Mouse (Mus musculus) left cerebral cortex, postnatal 4 days (tissue): ENCODE results near the gene Nub1. TPM values are rescaled to one million over a fixed set of nuclear protein-coding genes. Genes with fewer than 3 reads are reported as not detected.
A peak's percentile ranks its signal among the peaks of the same experiment; 100 is the strongest.
"Not testable (repeated sequence)": the region's sequence is repeated elsewhere in the genome, so short reads cannot be mapped to it uniquely, and the experiment has no call there.

Source experiments
- DNase-seq: peaks from one replicate; pipeline ENCODE4 v3.0.0-alpha.2; 2022
- intact Hi-C: fragments of 180-260 bp; cut with DNase I; formaldehyde crosslinking; loops from one replicate; pipeline ENCODE4 v1.15.1; 2025
- total RNA-seq, 2 experiments: library from RNA; stranded (reverse); gene quantifications; 2 replicates each; pipeline ENCODE4 v1.2.3; 2021

The Nub1 gene
- 10 to 100 TPM; 75.3 to 76.6 TPM for total RNA-seq

DNA sequence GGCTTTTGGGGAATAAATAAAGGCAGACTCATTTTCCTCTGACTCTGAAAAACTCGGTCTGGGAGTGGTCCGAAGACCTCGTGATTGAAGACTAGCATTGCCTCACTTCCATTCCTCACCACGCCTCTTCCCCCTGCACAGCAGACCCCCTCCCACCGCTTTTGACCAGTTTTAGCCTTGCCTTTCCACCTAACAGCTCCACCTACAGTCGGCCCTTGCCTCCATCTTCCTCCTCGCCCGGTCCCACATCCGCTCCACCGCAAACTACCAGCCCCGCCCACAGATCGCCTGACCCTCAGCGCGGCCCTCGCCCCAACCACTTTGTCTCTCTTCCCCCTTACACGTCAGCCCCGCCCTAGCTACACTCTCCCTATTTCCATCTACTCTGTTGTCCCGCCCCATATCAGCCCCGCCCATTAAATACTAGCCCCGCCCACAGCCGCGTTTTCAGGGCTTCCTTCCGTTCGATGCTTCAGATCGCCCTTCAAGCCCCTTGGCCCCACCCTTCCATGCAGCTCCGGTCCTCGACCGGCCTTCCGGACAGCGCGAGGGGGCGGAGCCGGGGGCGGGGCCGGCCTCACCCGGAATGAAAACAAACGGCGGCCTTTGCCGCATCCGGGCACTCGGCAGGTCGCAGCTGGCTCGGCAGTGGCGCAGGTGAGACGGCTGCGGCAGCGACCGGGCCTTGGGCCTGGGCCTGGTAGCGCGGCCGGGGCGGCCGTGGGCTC lies at the start of gene Nub1:
Gene Nub1 (plus strand): TSS at position 167 of the 728 bp plus-strand sequence.
- DNase-seq = peak; percentile 100
- intact Hi-C loops = no loop called here

DNA sequence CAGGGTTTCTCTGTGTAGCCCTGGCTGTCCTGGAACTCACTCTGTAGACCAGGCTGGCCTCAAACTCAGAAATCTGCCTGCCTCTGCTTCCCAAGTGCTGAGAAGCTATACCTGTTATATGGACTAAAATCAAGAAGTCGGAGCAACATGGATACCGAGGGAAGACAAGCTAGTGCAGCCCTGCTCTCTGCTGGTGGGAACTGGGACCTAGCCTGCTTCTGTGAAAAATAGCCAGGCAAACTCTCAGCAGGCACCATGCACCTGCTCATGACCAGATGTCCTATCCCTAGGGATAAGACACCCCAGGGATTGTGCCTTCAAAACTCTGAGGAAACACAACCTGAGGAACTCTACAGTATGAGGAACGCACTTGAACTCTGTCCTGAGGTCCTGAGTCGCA lies 48.3 kb upstream of the Nub1 start:
- DNase-seq = no peak
- intact Hi-C loops = no loop called here

DNA sequence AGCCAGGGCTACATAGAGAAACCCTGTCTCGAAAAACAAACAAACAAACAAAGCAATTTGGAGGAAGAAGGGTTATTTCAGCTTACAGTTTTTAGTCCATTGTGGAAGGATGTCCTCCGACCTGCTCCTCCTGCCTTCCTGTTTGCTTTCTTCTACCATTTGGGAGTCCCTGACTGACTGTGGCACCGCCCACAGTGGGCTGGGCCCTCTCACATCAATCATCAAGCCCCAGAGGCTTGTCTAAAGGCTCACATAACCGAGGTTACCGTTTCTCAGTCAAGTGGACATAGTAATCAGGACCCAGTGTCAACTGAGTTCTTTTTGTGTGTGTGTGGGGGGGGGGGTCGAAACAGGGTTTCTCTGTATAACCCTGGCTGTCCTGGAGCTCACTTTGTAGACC lies 47.2 kb upstream of the Nub1 start:
- no peak for DNase-seq
- intact Hi-C loops = no loop called here

DNA sequence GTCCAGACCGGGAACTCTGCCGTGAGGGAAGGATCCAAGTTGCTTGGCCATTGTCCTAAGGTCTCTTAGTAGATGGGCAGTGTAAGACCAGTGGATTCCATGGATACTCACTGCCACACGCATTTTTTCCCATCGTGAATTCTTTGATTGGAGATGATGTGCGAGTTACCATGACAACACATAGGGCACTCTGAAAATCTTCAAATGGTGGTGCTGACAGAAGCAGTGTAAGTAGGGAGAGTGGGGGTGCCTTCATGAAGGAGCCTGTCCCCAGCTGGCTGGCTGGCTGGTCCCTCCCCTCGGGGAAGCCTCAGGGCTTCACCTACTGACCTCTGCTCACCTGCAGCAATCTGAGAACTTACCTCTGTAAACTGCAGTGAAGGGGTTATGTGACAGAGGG lies 46.3 kb upstream of the Nub1 start:
- no peak for DNase-seq
- intact Hi-C loops = no loop called here

DNA sequence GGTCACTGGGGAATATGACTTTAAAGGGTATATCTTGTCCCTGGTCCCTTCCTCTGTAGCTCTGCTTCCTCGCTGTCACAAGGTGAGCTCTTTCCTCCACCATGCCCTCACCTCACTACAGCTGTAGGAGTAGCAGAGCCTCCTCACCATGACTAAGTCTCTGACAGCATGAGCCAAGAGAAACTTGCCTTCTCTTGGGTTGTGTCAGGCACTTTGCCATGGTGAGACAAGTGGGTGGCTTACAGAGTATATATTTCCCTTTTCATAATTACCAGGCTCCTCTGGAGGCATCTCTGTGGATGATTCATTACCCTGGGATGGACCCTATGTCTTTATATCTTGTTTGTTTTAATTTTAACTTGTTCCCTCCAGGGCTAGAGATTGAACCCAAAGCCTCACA lies 39.9 kb upstream of the Nub1 start:
- intact Hi-C loops = no loop called here

DNA sequence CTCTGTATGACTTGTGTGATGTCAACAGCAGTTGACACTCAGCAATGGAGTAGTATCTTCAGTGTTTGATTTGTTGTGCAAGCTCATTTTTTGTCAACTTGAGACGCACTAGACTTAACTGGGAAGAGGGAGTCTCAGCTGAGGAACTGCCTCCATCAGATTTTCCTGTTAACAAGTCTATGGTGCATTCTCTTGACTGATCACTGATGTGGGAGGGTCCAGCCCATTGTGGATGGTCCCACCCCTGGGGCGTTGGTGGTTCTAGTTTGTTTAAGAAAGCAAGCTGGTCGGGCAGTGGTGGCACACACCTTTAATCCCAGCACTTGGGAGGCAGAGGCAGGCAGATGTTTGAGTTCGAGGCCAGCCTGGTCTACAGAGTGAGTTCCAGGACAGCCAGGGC lies 36.1 kb upstream of the Nub1 start:
- intact Hi-C loops = no loop called here
- no peak for DNase-seq

More for the DNA sequence above, 39.9 kb upstream of the Nub1 start:
- DNase-seq = no peak

DNA sequence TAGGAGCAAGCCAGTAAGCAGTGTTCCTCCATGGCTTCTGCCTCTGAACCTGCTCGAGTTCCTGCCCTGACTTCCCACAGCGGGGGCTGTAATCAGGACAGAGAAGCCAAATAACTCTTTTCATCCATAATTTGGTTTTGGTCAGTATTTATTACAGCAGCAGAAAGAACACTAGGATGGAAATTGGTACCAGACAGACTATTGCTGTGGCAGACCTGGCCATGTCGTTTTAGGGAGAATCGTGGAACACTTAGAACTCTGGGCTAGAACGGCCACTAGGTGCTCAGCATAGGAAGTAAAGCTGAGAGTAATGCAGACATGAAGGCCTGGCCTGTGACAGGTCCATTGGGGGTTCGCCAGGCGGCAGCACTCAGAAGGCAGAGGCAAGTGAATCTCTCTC lies 35.6 kb upstream of the Nub1 start:
- intact Hi-C loops = loop anchor here (5.0 kb wide), 1 partner anchor 52 kb away; no protein-coding TSS in a partner anchor
- DNase-seq = no peak

DNA sequence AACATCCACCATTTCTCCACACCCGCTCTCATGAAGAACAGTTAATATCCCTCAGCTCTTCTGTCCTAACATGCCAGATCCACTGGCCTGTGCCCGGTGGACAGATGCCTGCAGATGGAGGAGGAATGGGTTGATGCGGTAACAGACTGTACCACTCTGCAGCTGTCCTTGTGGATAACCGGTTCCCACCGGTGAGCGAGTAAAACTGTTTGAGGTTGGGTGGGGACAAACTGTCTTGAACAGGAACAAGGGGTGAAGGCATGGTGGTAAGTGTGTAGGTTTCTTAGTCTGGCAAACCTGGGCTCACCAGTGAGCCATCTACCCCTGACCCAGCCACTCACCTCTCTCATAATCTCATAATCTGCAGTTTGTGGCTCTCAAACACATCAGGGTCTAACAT lies 34.0 kb upstream of the Nub1 start:
- DNase-seq = no peak
- intact Hi-C loops = loop anchor here (5.0 kb wide), 1 partner anchor 54 kb away; no protein-coding TSS in a partner anchor

DNA sequence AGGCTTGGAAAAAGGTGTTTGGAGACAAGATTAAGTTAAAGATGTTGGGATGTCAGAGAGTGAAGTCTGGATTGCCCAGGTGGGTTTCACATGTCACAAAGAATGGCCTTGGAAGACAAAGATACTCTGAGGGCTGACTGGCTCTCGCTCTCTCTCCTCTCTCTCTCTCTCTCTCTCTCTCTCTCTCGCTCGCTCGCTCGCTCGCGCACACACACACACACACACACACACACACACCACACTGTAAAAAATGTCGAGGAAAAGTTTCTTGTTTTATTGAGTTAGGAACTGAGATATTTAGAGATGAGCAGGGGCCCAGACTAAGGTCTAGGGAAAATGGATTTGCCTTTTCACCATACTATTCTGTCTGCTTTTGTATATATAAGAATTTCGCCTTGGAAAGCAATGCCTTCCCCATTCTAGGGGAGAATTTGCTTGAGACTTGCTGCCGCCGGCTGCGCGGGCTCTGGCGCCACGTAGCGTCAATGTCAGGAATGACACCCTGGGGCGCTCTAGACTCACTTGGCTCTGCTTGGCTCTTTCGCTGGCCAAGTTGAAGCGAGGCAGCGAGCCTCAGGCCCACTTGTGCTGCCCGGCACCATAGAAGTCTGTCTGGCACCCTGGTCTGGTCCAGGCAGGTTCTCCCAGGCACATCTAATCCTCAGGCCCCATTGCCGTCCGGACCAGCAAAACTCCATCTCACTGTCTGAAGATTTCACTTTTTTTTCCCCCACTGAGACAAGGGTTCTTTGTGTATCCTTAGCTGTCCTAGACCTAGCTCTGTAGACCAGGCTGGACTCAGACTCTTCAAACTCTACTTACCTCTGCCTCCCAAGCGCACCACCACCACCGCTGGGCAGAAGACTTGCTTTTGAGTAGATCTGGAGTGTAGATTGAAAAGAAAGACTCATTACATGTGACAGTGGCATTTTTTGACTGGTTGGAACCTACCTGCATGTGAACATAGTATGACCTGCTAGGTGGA lies 33.3 kb upstream of the Nub1 start:
- intact Hi-C loops = loop anchor here (5.0 kb wide), 1 partner anchor 55 kb away; no protein-coding TSS in a partner anchor
- DNase-seq = peak; percentile 87

DNA sequence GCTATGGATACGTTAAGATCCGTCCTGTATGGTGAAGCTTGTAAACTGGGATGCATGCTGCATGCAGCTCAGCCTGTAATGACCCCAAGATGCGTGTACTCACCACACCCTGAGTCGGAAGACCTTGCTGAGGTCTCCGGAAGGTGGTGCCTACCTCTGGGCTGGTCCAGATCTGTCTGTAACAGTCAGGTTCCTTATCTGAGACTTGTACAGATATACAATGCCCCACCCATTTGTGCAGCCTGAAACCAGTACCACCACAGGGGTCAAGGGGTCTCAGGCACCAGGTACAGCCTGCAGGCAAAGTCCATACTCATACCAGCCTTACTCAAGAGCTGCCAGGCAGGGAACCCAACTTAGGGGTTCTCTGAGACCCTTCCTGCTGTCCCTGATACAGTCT lies 32.6 kb upstream of the Nub1 start:
- intact Hi-C loops = loop anchor here (5.0 kb wide), 1 partner anchor 55 kb away; no protein-coding TSS in a partner anchor
- no peak for DNase-seq

DNA sequence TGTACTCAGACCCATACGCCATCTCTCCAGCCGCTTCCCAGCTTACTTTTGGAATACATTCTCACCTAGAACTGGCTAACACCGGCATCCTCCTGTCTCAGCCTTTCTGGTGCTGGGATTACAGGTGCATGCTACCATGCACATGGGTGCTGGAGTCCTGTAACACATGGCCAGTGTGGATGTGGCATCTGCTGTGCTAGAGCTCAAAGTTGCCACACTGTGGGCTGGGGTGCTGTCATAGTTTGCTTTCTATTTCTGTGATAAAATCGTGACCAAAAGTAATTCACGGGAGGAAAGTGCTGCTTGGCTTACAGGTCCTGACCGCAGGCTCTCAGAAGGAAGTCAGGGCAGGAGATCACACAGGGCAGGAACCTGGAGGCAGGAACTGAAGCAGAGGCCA lies 30.8 kb upstream of the Nub1 start:
- intact Hi-C loops = loop anchor here (5.0 kb wide), 1 partner anchor 57 kb away; no protein-coding TSS in a partner anchor
- DNase-seq = no peak

DNA sequence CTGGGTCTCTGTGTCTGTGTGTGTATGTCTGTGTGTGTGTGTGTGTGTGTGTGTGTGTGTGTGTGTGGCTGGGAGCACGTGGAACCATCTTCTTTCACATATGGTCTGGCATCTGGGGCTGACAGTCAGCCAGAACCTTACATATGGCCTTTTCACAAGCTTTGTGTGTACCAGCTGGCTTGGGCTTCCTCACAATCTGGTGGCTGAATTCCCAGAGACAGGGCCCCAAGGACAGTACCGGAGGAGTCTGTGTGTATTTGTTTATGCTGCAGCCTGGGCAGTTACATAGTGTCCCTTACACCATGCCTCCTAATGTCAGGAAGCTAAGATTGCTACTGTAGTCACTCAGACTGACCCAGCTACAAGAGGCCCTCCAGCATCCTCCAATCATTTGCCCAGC lies 28.2 kb upstream of the Nub1 start:
- intact Hi-C loops = no loop called here
- DNase-seq = peak; percentile 70

DNA sequence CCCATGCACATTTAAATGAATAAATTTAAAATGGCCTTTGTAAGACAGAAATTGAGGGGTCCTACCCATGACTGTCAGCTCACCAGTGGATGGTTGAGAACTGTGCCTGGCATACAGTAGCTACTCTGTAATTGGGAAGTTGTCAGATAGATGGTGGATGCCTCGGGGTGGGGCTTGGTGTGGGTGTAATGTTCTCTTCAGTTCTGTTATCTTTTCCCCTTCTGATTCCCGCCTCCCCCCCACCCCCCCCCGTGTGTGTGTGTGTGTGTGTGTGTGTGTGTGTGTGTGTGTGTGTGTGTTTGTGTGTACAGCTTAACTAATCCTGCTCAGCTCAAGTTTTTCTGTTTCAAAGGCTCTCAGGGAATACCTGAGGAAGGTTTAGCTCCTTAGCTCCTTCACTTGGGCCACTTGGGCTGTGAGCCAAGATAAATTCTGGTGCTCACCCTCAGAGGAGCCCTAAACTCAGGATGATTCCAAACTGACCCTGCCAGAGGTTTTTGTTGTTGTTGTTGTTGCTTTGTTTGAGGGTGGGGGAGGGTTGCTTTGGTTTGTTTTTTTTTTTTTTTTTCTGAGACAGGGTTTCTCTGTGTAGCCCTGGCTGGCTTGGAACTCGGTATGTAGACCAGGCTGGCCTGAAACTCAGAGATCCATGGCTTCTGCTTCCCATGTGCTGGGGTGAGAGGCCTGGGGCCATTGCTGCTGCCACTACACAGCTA lies 25.5 kb upstream of the Nub1 start:
- no peak for DNase-seq
- intact Hi-C loops = no loop called here

DNA sequence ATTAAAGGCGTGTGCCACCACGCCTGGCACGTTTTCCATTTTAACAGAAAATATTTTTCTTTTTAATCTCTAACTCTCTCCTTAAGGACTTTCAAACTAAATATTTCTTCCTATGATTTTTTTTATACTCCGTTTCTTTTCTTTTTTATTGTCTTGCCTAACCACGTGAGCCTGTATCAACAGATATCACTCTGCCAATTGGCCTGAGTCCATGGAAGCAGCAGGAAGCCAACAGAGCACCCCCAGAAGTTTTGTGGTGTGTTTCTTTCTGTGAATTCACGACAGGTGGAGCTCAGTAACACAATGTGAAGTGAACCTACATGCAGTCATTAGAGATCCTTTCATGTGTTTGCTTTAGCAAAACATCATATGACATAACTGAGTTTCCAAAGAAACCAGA lies 23.9 kb upstream of the Nub1 start:
- DNase-seq = no peak
- intact Hi-C loops = no loop called here

DNA sequence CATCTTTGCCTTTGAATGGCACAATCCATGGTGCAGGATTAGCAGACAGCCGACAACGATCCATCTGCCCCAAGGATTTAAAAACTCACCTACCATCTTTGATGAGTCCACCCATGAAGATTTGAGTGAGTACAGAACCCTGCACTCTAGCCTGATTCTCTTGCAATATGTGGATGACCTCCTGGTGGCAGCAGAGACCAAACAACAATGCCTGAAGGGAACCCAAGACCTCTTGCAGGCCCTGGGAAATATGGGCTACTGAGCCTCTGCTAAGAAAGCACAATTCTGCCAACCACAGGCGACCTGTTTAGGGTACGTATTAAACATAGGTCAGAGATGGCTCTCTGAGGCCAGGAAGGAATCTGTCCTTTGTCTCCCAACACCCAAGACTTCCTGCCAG lies 11.1 kb upstream of the Nub1 start:
- peak; percentile 80 for DNase-seq
- intact Hi-C loops = loop anchor here (5.0 kb wide), 1 partner anchor 338 kb away; no protein-coding TSS in a partner anchor

DNA sequence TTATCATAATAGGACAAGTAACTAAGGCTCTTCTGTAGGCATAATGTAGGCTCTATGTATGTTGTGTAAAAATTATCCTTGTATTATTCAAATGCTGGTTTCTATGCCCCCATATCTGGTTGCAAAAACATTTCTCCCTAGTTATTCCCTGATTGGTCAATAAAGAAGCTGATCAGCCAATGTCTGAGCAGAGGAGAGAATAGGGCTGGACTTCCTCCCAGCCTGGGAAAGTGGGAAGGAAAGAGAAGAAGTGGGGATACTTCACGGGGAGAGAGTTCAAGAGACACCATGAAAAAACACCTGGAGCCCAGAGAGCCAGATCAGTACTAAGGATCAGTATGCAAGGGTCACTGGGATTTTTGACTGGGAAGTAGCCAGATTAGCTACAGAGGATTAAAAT lies 3.9 kb upstream of the Nub1 start:
- no peak for DNase-seq
- intact Hi-C loops = no loop called here

DNA sequence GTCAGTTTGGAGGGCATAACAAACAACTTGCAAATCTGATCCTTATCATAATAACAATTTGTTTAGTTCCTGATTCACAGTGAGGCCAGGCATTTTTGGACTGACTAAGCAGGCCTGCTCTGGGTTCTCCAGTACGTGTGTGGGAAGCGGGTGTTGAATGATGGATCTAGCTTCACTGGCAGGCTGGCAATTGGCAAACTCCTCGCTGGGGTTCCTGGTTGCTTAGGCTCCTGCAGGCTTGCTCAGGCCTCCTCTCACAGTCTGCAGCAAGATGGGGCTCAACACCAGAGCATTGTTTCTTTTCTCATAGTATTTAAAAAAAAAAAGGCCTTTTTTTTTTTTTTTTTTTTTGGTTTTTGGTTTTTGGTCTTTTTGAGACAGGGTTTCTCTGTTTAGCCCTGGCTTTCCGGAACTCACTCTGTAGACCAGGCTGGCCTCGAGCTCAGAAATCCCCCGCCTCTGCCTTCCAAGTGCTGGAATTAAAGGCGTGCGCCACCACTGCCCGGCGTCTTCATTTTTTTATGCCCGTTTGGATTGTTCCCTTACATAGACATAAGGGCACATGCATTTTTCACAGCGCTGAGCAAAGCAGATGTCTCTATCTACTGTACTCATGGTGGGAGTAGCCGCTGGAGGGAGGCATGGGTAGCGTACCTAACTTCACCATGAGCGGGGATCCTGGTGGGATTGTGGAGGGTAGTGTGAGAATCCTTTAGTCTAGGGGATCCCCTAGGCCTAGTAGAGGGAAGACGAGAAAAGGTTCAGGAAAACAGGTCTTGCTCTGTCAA lies 560 bp upstream of the Nub1 start:
- intact Hi-C loops = no loop called here
- peak; percentile 29 for DNase-seq

DNA sequence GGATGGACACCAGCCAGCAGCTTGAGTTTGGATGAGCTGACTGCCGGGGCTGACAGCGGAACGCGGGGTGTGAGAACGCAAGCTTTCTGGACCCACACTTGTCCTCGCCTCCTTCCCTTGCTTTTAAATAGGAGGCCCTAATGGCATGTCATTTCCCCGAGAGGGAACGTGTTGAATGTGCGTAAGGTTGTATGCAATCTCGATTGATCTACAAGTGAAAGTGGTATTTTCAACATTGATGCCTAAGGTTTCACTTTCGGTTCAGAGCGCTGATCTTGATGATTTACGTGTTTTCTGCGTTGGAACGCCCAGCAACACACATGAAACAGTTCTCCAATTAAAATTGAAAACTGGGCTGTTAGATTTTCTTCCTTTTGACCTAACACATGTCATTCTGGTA lies 844 bp downstream of the Nub1 start:
- no peak for DNase-seq
- intact Hi-C loops = no loop called here

DNA sequence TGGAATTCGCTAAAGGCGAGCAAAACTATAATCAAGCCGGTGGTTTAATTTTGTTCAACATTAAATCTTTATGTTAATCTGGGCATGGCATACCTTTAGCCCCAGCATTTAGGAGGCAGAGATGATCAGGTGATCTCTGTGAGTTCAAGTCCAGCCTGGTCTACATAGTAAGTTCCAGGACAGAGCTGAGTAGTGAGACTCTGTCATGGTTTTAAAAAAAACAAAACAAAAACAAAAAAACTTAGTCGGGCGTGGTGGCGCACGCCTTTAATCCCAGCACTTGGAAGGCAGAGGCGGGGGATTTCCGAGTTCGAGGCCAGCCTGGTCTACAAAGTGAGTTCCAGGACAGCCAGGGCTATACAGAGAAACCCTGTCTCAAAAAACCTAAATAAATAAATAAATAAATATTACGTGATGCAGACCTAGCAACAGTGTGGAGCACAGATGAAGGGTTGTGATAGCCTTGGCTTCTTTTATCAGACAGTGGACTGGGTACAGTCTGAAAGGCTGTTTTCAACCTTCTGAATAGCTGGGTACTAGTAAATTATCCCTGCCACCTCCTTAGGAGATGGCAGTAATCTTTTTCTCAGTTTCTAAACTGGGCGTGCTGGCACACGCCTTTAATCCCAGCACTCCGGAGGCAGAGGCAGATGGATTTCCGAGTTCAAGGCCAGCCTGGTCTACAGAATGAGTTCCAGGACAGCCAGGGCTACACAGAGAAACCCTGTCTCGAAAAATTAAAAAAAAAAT lies 1.5 kb downstream of the Nub1 start:
- intact Hi-C loops, DNase-seq: not testable (repeated sequence)
